Mouse (Mus musculus): ENCODE measurements around the gene Olfml2a.

- TF ChIP-seq GATA1 (IDR thresholded peaks at IDR 0.05; ENCODE audit: borderline replicate concordance, low read length) (no peak), FLI1 (IDR thresholded peaks at IDR 0.05; ENCODE audit: low read length) (no peak)
These were observed 25.7 kb upstream of the Olfml2a start for GRCm38 (mm10) chr2:38906097-38906496.
